Mouse (Mus musculus) liver, adult 2 months (tissue): ENCODE measurements at regions not wholly inside any gene's neighbourhood (a gene's known extent, or its start where the extent isn't known, plus 50 kb on each side); places are given as distances from the start of the nearest gene placed in this dataset.

Experiments
- DNase-seq: peaks from one replicate; pipeline ENCODE4 v3.0.0-alpha.2; 2011; ENCODE audit warnings: low read depth, low spot score; ENCODE audit errors: extremely low read depth
- H3K27ac ChIP-seq: fragments of 200-500 bp; replicated peaks from 2 replicates; pipeline ENCODE4 v1.5.1; 2012; ENCODE audit warnings: low read depth, mild to moderate bottlenecking, control low read depth, inconsistent platforms, low read length; ENCODE audit not compliant: insufficient read depth
- H3K27me3 ChIP-seq: fragments of 200-500 bp; 2 replicates; pipeline ENCODE4 v1.6.1; 2012; ENCODE audit warnings: mild to moderate bottlenecking, moderate library complexity, low read length, inconsistent platforms; ENCODE audit not compliant: control insufficient read depth, insufficient read depth
- H3K36me3 ChIP-seq: fragments of 200-500 bp; 2 replicates; pipeline ENCODE4 v1.6.1; 2012; ENCODE audit warnings: low read length, inconsistent platforms; ENCODE audit not compliant: control insufficient read depth, insufficient read depth
- H3K4me1 ChIP-seq: fragments of 200-500 bp; 2 replicates; pipeline ENCODE4 v1.6.1; 2011; ENCODE audit warnings: low read length; ENCODE audit not compliant: control insufficient read depth, insufficient read depth
- H3K4me3 ChIP-seq: fragments of 200-500 bp; 2 replicates; pipeline ENCODE4 v1.5.1; 2011; ENCODE audit warnings: low read depth, mild to moderate bottlenecking, control low read depth, low read length, moderate library complexity; ENCODE audit not compliant: insufficient read depth
- H3K79me2 ChIP-seq: fragments of 200-500 bp; 2 replicates; pipeline ENCODE4 v1.6.1; 2012; ENCODE audit warnings: inconsistent platforms, mild to moderate bottlenecking, low read length, moderate library complexity; ENCODE audit not compliant: control insufficient read depth, insufficient read depth
- H3K9ac ChIP-seq: fragments of 200-500 bp; 2 replicates; pipeline ENCODE4 v1.6.1; 2012; ENCODE audit warnings: low read depth, mild to moderate bottlenecking, control low read depth, inconsistent platforms, low read length
- CTCF ChIP-seq: fragments of 200-500 bp; IDR thresholded peaks from 2 replicates; pipeline ENCODE4 v1.5.1; 2011; ENCODE audit warnings: low read depth, low read length, control low read depth
- POLR2A ChIP-seq: fragments of 200-500 bp; IDR thresholded peaks from 2 replicates; pipeline ENCODE4 v1.6.1; 2011; ENCODE audit warnings: low read length, control low read depth; ENCODE audit not compliant: insufficient read depth; ENCODE audit errors: extremely low read depth
- WGBS: fragments of 180-500 bp; shearing (Covaris S2); methylation state at CpG from one replicate; pipeline ENCODE4 v1.1.7; 2018; 5-methylcytosine and 5-hydroxymethylcytosine counted together

DNA sequence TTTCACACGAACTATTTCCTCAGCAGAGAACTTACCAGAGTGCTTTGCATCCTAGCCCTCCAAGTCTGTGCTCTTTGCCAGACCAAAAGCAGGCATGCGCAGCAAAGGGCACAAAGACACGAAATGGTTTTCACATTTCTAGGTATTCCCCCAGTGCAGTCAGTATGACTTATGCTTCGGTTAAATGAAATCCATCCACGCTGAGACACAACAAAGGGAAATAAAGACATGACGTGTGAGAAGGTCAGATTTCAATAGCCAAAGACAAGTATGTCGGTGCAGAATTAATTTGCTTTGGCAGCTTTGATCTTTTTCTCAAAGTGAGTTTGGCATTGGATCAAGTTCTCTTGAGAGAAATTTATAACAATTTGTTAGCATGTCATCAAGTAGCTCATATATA lies 417.9 kb upstream of the Actbl2 start:
- Histone ChIP-seq H3K27ac (no peak overlapping the region), H3K4me3 (no peak overlapping the region), H3K9ac (no peak overlapping the region), H3K4me1 (no peaks in the 10 kb centered on the region), H3K27me3 (no peaks in the 10 kb centered on the region), H3K79me2 (no peaks in the 10 kb centered on the region), H3K36me3 (no peaks in the 10 kb centered on the region)
- WGBS, result 88% methylated on average over 7 of the region's 7 CpGs
- TF ChIP-seq CTCF (no peak), POLR2A (no peak)
- no peak for DNase-seq

DNA sequence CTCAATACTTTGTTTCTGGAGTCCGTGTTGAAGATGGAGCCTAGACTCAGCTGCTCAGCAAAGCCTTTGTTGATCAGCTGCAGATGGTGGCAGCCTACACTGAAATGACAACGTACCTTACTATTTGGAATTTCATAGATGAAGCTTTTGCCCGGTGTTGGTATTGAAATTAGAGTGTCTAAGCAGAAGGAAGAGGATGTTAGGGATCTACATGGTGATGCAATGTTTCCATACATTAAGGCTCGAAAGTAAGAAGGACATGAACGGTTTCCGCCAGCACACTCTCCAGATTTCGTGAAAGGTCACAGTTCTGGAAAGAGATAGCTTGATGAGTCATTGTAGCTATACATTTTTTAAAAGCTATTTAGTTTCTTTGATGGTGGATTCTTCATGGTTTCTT lies 412.9 kb upstream of the Actbl2 start:
- H3K27me3 ChIP-seq, result no peaks in the 10 kb centered on the region
- 90% methylated on average over 7 of the region's 7 CpGs for WGBS
- H3K4me1 ChIP-seq, result no peaks in the 10 kb centered on the region
- H3K9ac ChIP-seq, result no peak overlapping the region
- H3K79me2 ChIP-seq, result no peaks in the 10 kb centered on the region
- TF ChIP-seq CTCF (no peak), POLR2A (no peak)
- no peaks in the 10 kb centered on the region for H3K36me3 ChIP-seq
- H3K27ac ChIP-seq, result no peak overlapping the region
- H3K4me3 ChIP-seq, result no peak overlapping the region
- DNase-seq, result no peak

DNA sequence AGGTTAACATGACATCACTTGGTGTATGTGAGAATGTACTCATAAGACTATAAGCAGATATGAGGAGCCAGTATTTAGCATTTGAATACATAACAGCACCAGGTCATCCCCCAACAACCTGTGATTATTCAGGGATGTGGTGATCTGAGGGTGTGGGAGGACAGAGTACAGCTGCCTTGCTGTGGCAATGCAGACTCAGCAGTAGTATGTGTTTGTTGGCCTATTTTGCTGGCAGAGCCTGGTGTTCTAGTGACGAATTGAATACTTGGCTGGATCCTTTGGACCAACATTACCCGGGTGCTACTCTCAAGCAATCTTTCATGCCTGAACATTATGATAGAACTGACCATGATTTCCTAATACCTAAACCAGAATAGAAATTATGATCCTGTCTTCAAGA lies 409.1 kb upstream of the Actbl2 start:
- peak; percentile 53 for DNase-seq
- Histone ChIP-seq H3K4me1 (no peaks in the 10 kb centered on the region), H3K4me3 (no peak overlapping the region), H3K79me2 (no peaks in the 10 kb centered on the region), H3K27ac (no peak overlapping the region), H3K27me3 (no peaks in the 10 kb centered on the region), H3K36me3 (no peaks in the 10 kb centered on the region), H3K9ac (no peak overlapping the region)
- TF ChIP-seq POLR2A, result no peak
- no peak for TF ChIP-seq CTCF
- 43% methylated on average over 2 of the region's 2 CpGs for WGBS

DNA sequence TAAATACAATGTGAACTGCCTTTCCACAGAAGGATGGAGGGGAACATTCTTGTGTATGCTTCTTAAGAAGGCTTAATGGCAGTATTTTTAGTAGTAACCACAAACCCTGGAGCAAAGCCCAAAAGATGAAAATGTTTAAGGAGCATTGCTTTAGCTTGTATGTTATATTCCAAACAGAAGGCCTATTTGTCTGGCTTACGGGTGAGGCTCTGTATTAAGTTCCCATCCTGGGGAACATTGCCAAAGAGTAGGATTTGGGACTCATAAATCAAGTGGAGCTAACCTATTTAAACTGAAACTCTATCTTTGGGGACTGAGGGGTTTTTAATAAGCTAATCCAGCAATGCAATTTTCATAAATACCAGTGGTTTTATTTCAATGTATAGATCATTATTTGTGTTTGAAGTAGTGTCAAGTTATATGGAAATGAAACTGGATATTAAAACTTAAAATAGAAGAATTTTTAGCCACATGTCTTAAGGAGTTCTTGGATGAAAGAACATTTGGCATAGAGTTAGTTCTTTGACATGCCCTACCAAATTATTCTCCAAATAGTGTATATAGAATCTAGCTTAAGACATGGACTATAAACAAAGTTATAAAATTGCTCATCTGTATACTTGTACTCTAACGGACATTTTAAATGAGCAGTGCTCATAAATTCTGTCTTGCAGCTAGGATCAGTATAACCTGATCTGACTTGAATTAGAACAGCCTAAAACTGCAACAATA lies 401.7 kb upstream of the Actbl2 start:
- Histone ChIP-seq H3K4me1 (no peaks in the 10 kb centered on the region), H3K27me3 (no peaks in the 10 kb centered on the region), H3K27ac (no peak overlapping the region), H3K4me3 (no peak overlapping the region), H3K9ac (no peak overlapping the region), H3K36me3 (no peaks in the 10 kb centered on the region), H3K79me2 (no peaks in the 10 kb centered on the region)
- no peak for DNase-seq
- 89% methylated on average over 2 of the region's 2 CpGs for WGBS
- no peak for TF ChIP-seq POLR2A
- no peak for TF ChIP-seq CTCF

DNA sequence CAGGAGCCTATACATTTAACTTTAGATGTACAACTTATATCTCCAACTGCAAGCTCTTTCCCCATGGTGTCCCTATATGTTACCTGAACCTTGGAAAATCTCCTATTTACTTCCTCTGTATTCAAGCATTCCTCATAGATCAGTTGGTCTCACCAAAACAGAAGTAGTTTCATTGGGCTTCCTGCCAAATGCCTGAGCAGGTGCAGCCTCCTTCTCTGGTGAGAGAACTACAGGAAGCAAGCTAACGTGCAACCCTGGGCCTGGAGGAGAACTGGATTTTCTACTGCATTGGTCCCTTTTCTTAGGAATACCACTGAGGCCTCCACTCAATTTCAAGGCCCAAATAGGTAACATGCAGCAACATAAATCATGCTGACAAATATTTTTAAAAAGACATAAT lies 400.6 kb upstream of the Actbl2 start:
- Histone ChIP-seq H3K4me1 (no peaks in the 10 kb centered on the region), H3K27ac (no peak overlapping the region), H3K79me2 (no peaks in the 10 kb centered on the region), H3K27me3 (no peaks in the 10 kb centered on the region), H3K9ac (no peak overlapping the region), H3K4me3 (no peak overlapping the region), H3K36me3 (no peaks in the 10 kb centered on the region)
- DNase-seq, result no peak
- whole genome bisulfite sequencing, result 86% methylated on average over 1 of the region's 1 CpGs
- TF ChIP-seq POLR2A, result no peak
- no peak for TF ChIP-seq CTCF

DNA sequence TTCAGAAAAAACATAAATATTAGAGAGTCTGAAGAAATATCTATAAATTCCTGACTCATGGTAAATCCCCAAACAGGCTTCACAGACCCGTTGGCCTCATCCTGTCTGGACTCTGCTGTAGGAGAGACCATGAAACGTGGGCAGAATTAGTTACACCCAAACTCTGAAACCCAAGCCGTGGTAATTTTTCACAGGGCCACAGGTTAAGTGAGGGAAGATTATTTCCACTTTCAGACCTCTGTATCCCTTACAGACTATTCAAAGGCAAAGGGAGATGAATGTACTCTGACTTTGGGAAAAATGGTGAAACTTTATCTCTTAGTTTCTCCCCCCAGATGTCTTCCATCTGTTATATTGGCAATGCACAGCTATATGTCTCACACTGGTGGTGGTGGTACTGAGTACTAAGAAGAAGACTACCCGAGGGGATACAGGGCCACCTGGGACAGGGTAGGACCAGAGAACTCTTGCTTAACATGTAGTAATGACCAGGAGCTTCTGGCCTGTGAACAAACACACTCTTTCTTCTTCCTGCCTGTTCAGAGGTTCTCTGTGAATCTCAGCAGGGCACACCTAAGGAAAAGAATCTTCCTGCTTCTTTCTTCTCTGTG lies 388.8 kb upstream of the Actbl2 start:
- no peak overlapping the region for H3K9ac ChIP-seq
- H3K27me3 ChIP-seq, result no peaks in the 10 kb centered on the region
- no peak overlapping the region for H3K27ac ChIP-seq
- H3K4me3 ChIP-seq, result no peak overlapping the region
- H3K79me2 ChIP-seq, result no peaks in the 10 kb centered on the region
- DNase-seq, result no peak
- 81% methylated on average over 4 of the region's 4 CpGs for WGBS
- no peak for TF ChIP-seq POLR2A
- TF ChIP-seq CTCF, result no peak
- H3K36me3 ChIP-seq, result no peaks in the 10 kb centered on the region
- no peaks in the 10 kb centered on the region for H3K4me1 ChIP-seq
